Mouse (Mus musculus) heart, embryonic 12.5 days (tissue): ENCODE data around the gene Flnc. TPM values are rescaled to one million over a fixed set of nuclear protein-coding genes. Genes with fewer than 3 reads are reported as not detected.

Experiments used
- microRNA-seq: library from miRNA; unstranded; fragments of <30 nt; microRNA quantifications from one replicate; pipeline ENCODE4, GENCODE M21; 2017
- polyA plus RNA-seq: library from polyadenylated mRNA; unstranded; fragments of >200 nt; fragmentation: Nextera tagmentation; extraction: Ambion mirVana; gene quantifications from 2 replicates; pipeline ENCODE4 v1.2.1, GENCODE M21; 2016

The Flnc gene
- polyA plus RNA-seq, 1 experiment from 2014 or later = 90.7 TPM

Small RNA genes within 50 kb of the gene (microRNA-seq; reads per million reads assigned to microRNA genes)
- gene Gm26220 (not detected), gene Gm44354 (not detected)

Other genes with a start within 250 kb of the Flnc start
- 39.5 and 40.8 TPM in 2 replicates for gene Impdh1, start 216.9 kb upstream of the Flnc start, polyA plus RNA-seq
- gene Hilpda, start 160.8 kb upstream of the Flnc start, polyA plus RNA-seq = 22.7 TPM in 2 replicates
- 0.26 TPM in 1 of 2 replicates, not detected in the other for gene Fam71f2, start 153.7 kb upstream of the Flnc start, polyA plus RNA-seq
- gene Fam71f1, start 114.1 kb upstream of the Flnc start, polyA plus RNA-seq = 0.18 TPM in 2 replicates
- 476 and 483 TPM in 2 replicates for gene Calu, start 85.2 kb upstream of the Flnc start, polyA plus RNA-seq
- 0.65 and 0.69 TPM in 2 replicates for gene Opn1sw, start 44.8 kb upstream of the Flnc start, polyA plus RNA-seq
- 25.1 and 27.0 TPM in 2 replicates for gene Ccdc136, start 36.9 kb upstream of the Flnc start, polyA plus RNA-seq
- 175 and 189 TPM in 2 replicates for gene Atp6v1f, start 34.5 kb downstream of the Flnc start, polyA plus RNA-seq
- gene Atp6v1fnb, start 38.2 kb downstream of the Flnc start, polyA plus RNA-seq = not detected in 2 replicates
- 10.6 and 15.4 TPM in 2 replicates for gene Kcp, start 74.7 kb downstream of the Flnc start, polyA plus RNA-seq
- 11.2 and 12.5 TPM in 2 replicates for gene Irf5, start 93.4 kb downstream of the Flnc start, polyA plus RNA-seq
- gene Tnpo3, start 176.6 kb downstream of the Flnc start, polyA plus RNA-seq = 71.6 and 73.4 TPM in 2 replicates